Mouse (Mus musculus) ES-E14 (cell line): ENCODE data around the gene Cadm1. TPM values are rescaled to one million over a fixed set of nuclear protein-coding genes. Genes with fewer than 3 reads are reported as not detected.

Experiments
- DNase-seq: peaks from one replicate; pipeline ENCODE4 v3.0.0-alpha.2; 2013; ENCODE audit warnings: low read depth, low spot score
- H3K27ac ChIP-seq: 2 replicates; pipeline ENCODE4 v1.5.1; 2012; ENCODE audit warnings: low read depth, mild to moderate bottlenecking, low read length, moderate library complexity, mixed read lengths; ENCODE audit not compliant: poor library complexity, insufficient read depth, severe bottlenecking
- H3K36me3 ChIP-seq: 2 replicates; pipeline ENCODE4 v1.6.1; 2012; ENCODE audit warnings: mild to moderate bottlenecking, low read length, moderate library complexity, mixed read lengths; ENCODE audit not compliant: control insufficient read depth, poor library complexity, insufficient read depth, severe bottlenecking
- H3K4me1 ChIP-seq, 2 experiments: fragments of 150-350 bp in 1 of 2; sonication (generic) in 1 of 2; 2 replicates each; pipeline ENCODE4 v1.6.1; 2012; ENCODE audit warnings: low read length in 2 of 2, mild to moderate bottlenecking in 1 of 2, mixed read lengths in 1 of 2; ENCODE audit not compliant: control insufficient read depth in 2 of 2, insufficient read depth in 2 of 2, poor library complexity in 1 of 2
- H3K4me3 ChIP-seq, 2 experiments: fragments of 150-350 bp in 1 of 2; sonication (generic) in 1 of 2; 2 replicates each; pipeline ENCODE4 v1.5.1; 2012; ENCODE audit warnings: low read length in 2 of 2, low read depth in 1 of 2, mild to moderate bottlenecking in 1 of 2, mixed read lengths in 1 of 2; ENCODE audit not compliant: insufficient read depth in 1 of 2, poor library complexity in 1 of 2, severe bottlenecking in 1 of 2
- H3K9ac ChIP-seq: 2 replicates; pipeline ENCODE4 v1.6.1; 2012; ENCODE audit warnings: low read depth, mild to moderate bottlenecking, low read length, mixed read lengths; ENCODE audit not compliant: poor library complexity, insufficient read depth, severe bottlenecking
- H3K9me3 ChIP-seq: fragments of 150-350 bp; sonication (generic); 2 replicates; pipeline ENCODE4 v1.6.1; 2012; ENCODE audit warnings: low read depth, mild to moderate bottlenecking, low read length; ENCODE audit not compliant: control insufficient read depth, insufficient read depth
- CHD2 ChIP-seq: IDR thresholded peaks from 2 replicates; pipeline ENCODE4 v1.6.1; 2014; ENCODE audit warnings: mild to moderate bottlenecking, low read depth, low read length, inconsistent platforms
- HCFC1 ChIP-seq: IDR thresholded peaks from 2 replicates; pipeline ENCODE4 v1.6.1; 2012; ENCODE audit warnings: low read length, inconsistent platforms, borderline replicate concordance; ENCODE audit not compliant: insufficient read depth
- MAFK ChIP-seq: IDR thresholded peaks from 2 replicates; pipeline ENCODE4 v1.6.1; 2014; ENCODE audit warnings: mild to moderate bottlenecking, low read depth, low read length, inconsistent platforms; ENCODE audit not compliant: insufficient read depth
- ZC3H11A ChIP-seq: IDR thresholded peaks from 2 replicates; pipeline ENCODE4 v1.6.1; 2012; ENCODE audit warnings: low read depth, mild to moderate bottlenecking, inconsistent platforms, low read length, borderline replicate concordance
- ZNF384 ChIP-seq: IDR thresholded peaks from 2 replicates; pipeline ENCODE4 v1.6.1; 2012; ENCODE audit warnings: low read depth, low read length, inconsistent platforms
- in situ Hi-C, 2 experiments: fragments of 600-800 bp; cut with MboI; formaldehyde crosslinking; loops; one replicate each; pipeline ENCODE4 v1.15.1; 2025; ENCODE audit warnings: low sequenced_read_pairs in 2 of 2, inconsistent platforms in 1 of 2; ENCODE audit not compliant: unreplicated experiment in 2 of 2
- total RNA-seq: library from RNA; depleted of rRNA; stranded (reverse); fragments of 300-350 nt; gene quantifications from 2 replicates; pipeline ENCODE4 v1.2.3, GENCODE M21; 2012

Cadm1 gene
- total RNA-seq, 1 experiment = 78.7 TPM

- Histone ChIP-seq H3K9ac (no peak overlapping the region), H3K9me3 (no peaks in the 10 kb centered on the region), H3K4me1 (0 out of 4 replicates have a peak, but pooled peaks cover 0 to 3% of the 10 kb centered on the region in 2 experiments), H3K4me3 (no peak overlapping the region), H3K27ac (no peak overlapping the region), H3K36me3 (no peaks in the 10 kb centered on the region)
- no peak for TF ChIP-seq ZC3H11A
- no peak for TF ChIP-seq ZNF384
- no peak for TF ChIP-seq CHD2
- TF ChIP-seq MAFK = no peak
- no peak for TF ChIP-seq HCFC1
- in situ Hi-C loops = no loop called here
- no peak for DNase-seq
These were observed 229.8 kb downstream of the Cadm1 start for GRCm38 (mm10) chr9:47759807-47760206.

- in situ Hi-C loops = no loop called here
- Histone ChIP-seq H3K9ac (no peak overlapping the region), H3K27ac (no peak overlapping the region), H3K4me1 (no peaks in the 10 kb centered on the region), H3K4me3 (no peak overlapping the region), H3K36me3 (no peaks in the 10 kb centered on the region), H3K9me3 (no peaks in the 10 kb centered on the region)
- no peak for DNase-seq
- TF ChIP-seq ZC3H11A (no peak), MAFK (no peak), CHD2 (no peak), ZNF384 (no peak), HCFC1 (no peak)
These were observed 231.6 kb downstream of the Cadm1 start for GRCm38 (mm10) chr9:47761601-47762000.

GRCm38 (mm10) chr9:47762913-47763312, 232.9 kb downstream of the Cadm1 start:
- Histone ChIP-seq H3K4me1 (no peaks in the 10 kb centered on the region), H3K9ac (no peak overlapping the region), H3K27ac (no peak overlapping the region), H3K9me3 (no peaks in the 10 kb centered on the region), H3K4me3 (no peak overlapping the region), H3K36me3 (no peaks in the 10 kb centered on the region)
- TF ChIP-seq ZNF384 (no peak), HCFC1 (no peak), MAFK (no peak)
- in situ Hi-C loops = no loop called here
- DNase-seq = no peak

GRCm38 (mm10) chr9:47764920-47765319, 234.9 kb downstream of the Cadm1 start:
- no peaks in the 10 kb centered on the region for H3K9me3 ChIP-seq
- in situ Hi-C loops = no loop called here
- H3K9ac ChIP-seq = no peak overlapping the region
- H3K27ac ChIP-seq = no peak overlapping the region
- no peak for DNase-seq
- no peak overlapping the region for H3K4me3 ChIP-seq
- H3K36me3 ChIP-seq = no peaks in the 10 kb centered on the region
- no peak for TF ChIP-seq HCFC1
- no peak for TF ChIP-seq CHD2
- no peak for TF ChIP-seq ZNF384
- H3K4me1 ChIP-seq = no peaks in the 10 kb centered on the region

- H3K9me3 ChIP-seq = no peaks in the 10 kb centered on the region
- no peaks in the 10 kb centered on the region for H3K36me3 ChIP-seq
- no peak for DNase-seq
- TF ChIP-seq ZNF384 (no peak), HCFC1 (no peak), MAFK (no peak), CHD2 (no peak), ZC3H11A (no peak)
- no peaks in the 10 kb centered on the region for H3K4me1 ChIP-seq
- no peak overlapping the region for H3K9ac ChIP-seq
- in situ Hi-C loops = no loop called here
- H3K4me3 ChIP-seq = no peak overlapping the region
- no peak overlapping the region for H3K27ac ChIP-seq
These were observed 235.3 kb downstream of the Cadm1 start for GRCm38 (mm10) chr9:47765323-47765722.
